Mouse (Mus musculus) olfactory bulb, adult 2 months (tissue): ENCODE data around the gene Nop10.

Experiments used
- CTCF ChIP-seq: fragments of 200-500 bp; IDR thresholded peaks from 2 replicates; pipeline ENCODE4 v1.5.1; 2012; ENCODE audit warnings: low read depth, mild to moderate bottlenecking, low read length, moderate library complexity; ENCODE audit not compliant: insufficient read depth
- POLR2A ChIP-seq: fragments of 200-500 bp; IDR thresholded peaks from 2 replicates; pipeline ENCODE4 v1.6.1; 2012; ENCODE audit warnings: mild to moderate bottlenecking, low read depth, low read length, moderate library complexity; ENCODE audit not compliant: insufficient read depth

GRCm38 (mm10) chr2:112232623-112233022, 29.1 kb upstream of the Nop10 start:
- TF ChIP-seq CTCF (no peak), POLR2A (no peak)
